Mouse (Mus musculus): ENCODE results near the gene Tmem245. TPM values are rescaled to one million over a fixed set of nuclear protein-coding genes. Genes with fewer than 3 reads are reported as not detected.

Gene Tmem245
- total and polyA plus RNA-seq, 2 experiments from 2014 or later: 23.7 to 68.4 TPM

DNA sequence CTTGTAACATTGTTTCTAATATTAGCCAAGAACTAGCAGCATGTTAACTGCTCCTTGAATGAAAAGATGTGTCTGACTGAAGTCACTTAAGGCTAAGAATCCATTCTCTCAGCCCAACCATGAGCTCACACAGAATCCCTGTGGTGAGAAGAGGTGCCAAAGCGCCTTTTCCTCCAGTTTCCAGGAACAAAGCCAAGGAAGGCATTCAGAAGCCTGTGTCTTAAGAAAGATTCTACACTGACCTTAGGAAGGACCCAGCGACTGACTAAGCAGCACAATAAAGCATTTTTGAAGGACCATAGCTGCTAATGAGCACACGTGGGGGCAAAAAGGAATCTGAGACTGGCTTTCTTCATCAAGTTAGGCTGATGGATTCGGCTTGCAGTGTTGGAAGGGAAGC is 81.3 kb downstream of the Tmem245 start:
- no peaks in the 10 kb centered on the region for H3K27me3 ChIP-seq (ENCODE audit: control insufficient read depth, insufficient read depth, low read length)
- H3K4me1 ChIP-seq (ENCODE audit: control insufficient read depth, insufficient read depth): peaks cover 27% of the 10 kb centered on the region
- no peak overlapping the region for H3K4me2 ChIP-seq (ENCODE audit: low read depth, low read length)
- no peaks in the 10 kb centered on the region for H3K9me3 ChIP-seq (replicated peaks; ENCODE audit: control insufficient read depth, low read length)
- TF ChIP-seq CTCF (IDR thresholded peaks at IDR 0.05; ENCODE audit: low read depth) (no peak), EP300 (IDR thresholded peaks at IDR 0.05; ENCODE audit: low read depth) (no peak)
- H3K36me3 ChIP-seq (replicated peaks; ENCODE audit: control insufficient read depth, insufficient read depth, low read length): 0 out of 2 replicates have a peak, but pooled peaks cover 3% of the 10 kb centered on the region
- DNase-seq (ENCODE audit: low spot score) (no peak), ATAC-seq (ENCODE audit: insufficient read depth, low read depth) (no peak)
- WGBS: 45% methylated on average over 4 of the region's 4 CpGs
- H3K27ac ChIP-seq (ENCODE audit: low read depth): peak overlapping the region; percentile 91; the same call in 1 of the 2 replicates
- no peak overlapping the region for H3K4me3 ChIP-seq (ENCODE audit: low read depth, low read length)
- H3K9ac ChIP-seq (replicated peaks; ENCODE audit: low read depth, low read length): no peak overlapping the region

DNA sequence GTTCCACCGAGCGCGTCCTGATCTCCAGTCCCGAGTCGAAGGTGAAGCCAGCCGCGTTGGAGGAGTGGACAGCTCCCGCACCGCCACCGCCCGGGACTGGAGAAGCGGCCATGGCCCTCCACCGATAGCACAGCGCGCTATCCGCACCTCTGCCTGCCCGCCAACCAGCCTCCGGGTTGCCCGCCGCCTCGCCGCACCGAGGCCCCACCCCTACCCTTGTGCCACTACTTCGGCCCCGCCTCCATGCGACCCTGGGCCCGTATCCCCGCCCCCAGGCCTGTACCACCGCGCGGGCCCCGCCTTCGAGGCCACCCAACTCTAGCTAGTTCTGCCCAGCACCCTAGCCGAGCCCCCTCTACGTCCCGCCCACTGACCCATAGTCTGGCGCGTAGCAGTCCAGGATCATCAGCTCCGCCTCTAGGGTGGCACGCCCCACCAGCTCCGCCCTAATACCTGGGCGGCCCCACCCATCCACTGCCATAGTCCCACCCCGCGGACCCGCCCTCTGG is 82.2 kb downstream of the Tmem245 start, which contains the start of gene Ctnnal1:
Ctnnal1 (minus strand) TSS at position 186 of the 509 bp plus-strand sequence.
- DNase-seq (ENCODE audit: low spot score): peak; percentile 89
- Histone ChIP-seq H3K4me3 (ENCODE audit: low read depth, low read length) (peak within 1 kb of the TSS; percentile 76), H3K36me3 (replicated peaks; ENCODE audit: control insufficient read depth, insufficient read depth, low read length) (no peaks in the 10 kb centered on the region), H3K4me1 (ENCODE audit: control insufficient read depth, insufficient read depth) (peaks cover 27% of the 10 kb centered on the region), H3K9ac (replicated peaks; ENCODE audit: low read depth, low read length) (peak within 1 kb of the TSS; percentile 76), H3K27ac (ENCODE audit: low read depth) (peak within 1 kb of the TSS; percentile 91), H3K4me2 (ENCODE audit: low read depth, low read length) (peak within 1 kb of the TSS; percentile 86), H3K9me3 (replicated peaks; ENCODE audit: control insufficient read depth, low read length) (no peaks in the 10 kb centered on the region), H3K27me3 (ENCODE audit: control insufficient read depth, insufficient read depth, low read length) (no peaks in the 10 kb centered on the region)
- WGBS: 0% methylated on average over 37 of the region's 45 CpGs
- TF ChIP-seq CTCF (IDR thresholded peaks at IDR 0.05; ENCODE audit: low read depth): no peak
- no peak for TF ChIP-seq EP300 (IDR thresholded peaks at IDR 0.05; ENCODE audit: low read depth)
- ATAC-seq (ENCODE audit: insufficient read depth, low read depth): peak; percentile 95

DNA sequence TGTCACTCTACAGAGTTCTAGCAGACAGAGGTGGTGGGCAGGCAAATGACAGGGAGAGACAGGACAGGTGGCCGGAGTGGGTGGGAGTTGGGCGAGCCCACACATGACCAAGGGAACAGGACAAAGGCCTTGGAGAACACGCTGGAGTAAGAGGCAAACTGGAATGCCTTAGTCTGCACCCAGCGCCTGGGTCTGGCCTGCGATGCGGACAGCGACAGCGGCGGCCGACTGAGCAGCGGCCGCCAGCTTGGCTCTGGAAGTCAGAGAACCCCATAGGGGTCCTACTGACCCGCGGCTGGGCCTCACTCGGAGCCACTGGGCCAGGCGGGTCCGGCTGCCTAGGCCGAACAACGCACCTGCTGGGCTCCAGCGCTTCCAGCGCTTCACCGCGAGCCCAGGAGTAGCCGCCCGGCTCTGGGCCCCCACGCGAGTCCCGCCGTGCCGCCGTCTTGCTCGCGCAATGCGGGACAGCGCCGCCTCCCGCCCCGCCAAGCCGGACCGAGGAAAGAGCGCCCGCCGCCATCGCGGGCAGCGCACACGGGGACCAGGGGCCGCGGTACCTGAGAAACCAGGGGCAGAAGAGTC is 82.7 kb downstream of the Tmem245 start:
- Histone ChIP-seq H3K4me1 (ENCODE audit: control insufficient read depth, insufficient read depth) (peaks cover 27% of the 10 kb centered on the region), H3K9ac (replicated peaks; ENCODE audit: low read depth, low read length) (peak overlapping the region; percentile 76), H3K4me2 (ENCODE audit: low read depth, low read length) (peak overlapping the region; percentile 86), H3K9me3 (replicated peaks; ENCODE audit: control insufficient read depth, low read length) (no peaks in the 10 kb centered on the region), H3K4me3 (ENCODE audit: low read depth, low read length) (peak overlapping the region; percentile 76), H3K27ac (ENCODE audit: low read depth) (peak overlapping the region; percentile 91), H3K36me3 (replicated peaks; ENCODE audit: control insufficient read depth, insufficient read depth, low read length) (no peaks in the 10 kb centered on the region), H3K27me3 (ENCODE audit: control insufficient read depth, insufficient read depth, low read length) (no peaks in the 10 kb centered on the region)
- peak; percentile 57 for DNase-seq (ENCODE audit: low spot score)
- peak; percentile 49 for ATAC-seq (ENCODE audit: insufficient read depth, low read depth)
- 1% methylated on average over 44 of the region's 49 CpGs for WGBS
- TF ChIP-seq EP300 (IDR thresholded peaks at IDR 0.05; ENCODE audit: low read depth): no peak
- no peak for TF ChIP-seq CTCF (IDR thresholded peaks at IDR 0.05; ENCODE audit: low read depth)

DNA sequence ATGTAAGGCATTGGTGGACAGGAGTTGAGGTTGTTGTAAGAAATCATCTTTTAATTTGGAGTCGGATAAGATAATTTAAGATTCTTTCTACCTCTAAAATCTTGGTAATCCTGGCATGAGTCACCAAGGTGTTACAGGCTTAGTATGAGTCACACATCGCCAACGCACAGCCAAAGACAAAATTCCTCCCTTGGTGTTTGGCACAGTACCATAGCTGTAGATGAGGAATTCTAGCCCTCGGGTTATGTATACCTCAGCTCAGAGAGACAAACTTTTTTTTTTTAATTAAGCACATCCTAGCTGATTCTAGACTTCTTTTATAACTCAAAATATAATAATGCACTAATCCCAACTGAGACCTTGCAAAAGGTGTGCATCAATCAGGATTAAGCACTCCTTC is 83.2 kb downstream of the Tmem245 start:
- no peak for ATAC-seq (ENCODE audit: insufficient read depth, low read depth)

DNA sequence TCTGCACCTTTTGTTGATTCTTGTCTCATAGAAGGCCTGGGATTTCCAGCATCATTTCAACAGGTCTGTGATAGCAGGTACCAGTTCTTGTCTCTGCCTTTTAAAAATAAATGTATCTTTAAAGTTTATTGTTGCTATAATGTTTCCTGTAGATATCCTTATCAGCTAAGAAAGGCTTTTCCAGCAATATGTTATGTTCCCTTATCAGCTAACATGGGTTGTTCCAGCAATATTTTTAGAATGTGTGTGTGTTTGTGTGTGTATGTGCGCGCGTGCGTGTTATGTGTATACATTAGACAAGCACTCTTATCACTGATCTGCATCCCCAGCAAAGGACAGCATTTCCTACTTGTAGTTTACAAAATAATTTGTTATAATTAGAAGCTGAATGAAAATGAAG is 85.7 kb downstream of the Tmem245 start:
- no peak for TF ChIP-seq CTCF (IDR thresholded peaks at IDR 0.05; ENCODE audit: low read depth)
- no peak for TF ChIP-seq EP300 (IDR thresholded peaks at IDR 0.05; ENCODE audit: low read depth)
- WGBS: 82% methylated on average over 4 of the region's 4 CpGs
- Histone ChIP-seq H3K4me2 (ENCODE audit: low read depth, low read length) (no peak overlapping the region), H3K27ac (ENCODE audit: low read depth) (no peak overlapping the region), H3K36me3 (replicated peaks; ENCODE audit: control insufficient read depth, insufficient read depth, low read length) (no peaks in the 10 kb centered on the region), H3K4me1 (ENCODE audit: control insufficient read depth, insufficient read depth) (peaks cover 22% of the 10 kb centered on the region), H3K27me3 (ENCODE audit: control insufficient read depth, insufficient read depth, low read length) (no peaks in the 10 kb centered on the region), H3K4me3 (ENCODE audit: low read depth, low read length) (no peak overlapping the region), H3K9ac (replicated peaks; ENCODE audit: low read depth, low read length) (no peak overlapping the region), H3K9me3 (replicated peaks; ENCODE audit: control insufficient read depth, low read length) (no peaks in the 10 kb centered on the region)
- no peak for DNase-seq (ENCODE audit: low spot score)
- no peak for ATAC-seq (ENCODE audit: insufficient read depth, low read depth)

More for the DNA sequence above, 83.2 kb downstream of the Tmem245 start:
- WGBS: 24% methylated on average over 4 of the region's 4 CpGs
- peak overlapping the region; percentile 76 for H3K9ac ChIP-seq (replicated peaks; ENCODE audit: low read depth, low read length)
- peak overlapping the region; percentile 76 for H3K4me3 ChIP-seq (ENCODE audit: low read depth, low read length)
- DNase-seq (ENCODE audit: low spot score): no peak
- H3K4me2 ChIP-seq (ENCODE audit: low read depth, low read length): peak overlapping the region; percentile 86
- TF ChIP-seq CTCF (IDR thresholded peaks at IDR 0.05; ENCODE audit: low read depth) (no peak), EP300 (IDR thresholded peaks at IDR 0.05; ENCODE audit: low read depth) (no peak)
- no peaks in the 10 kb centered on the region for H3K36me3 ChIP-seq (replicated peaks; ENCODE audit: control insufficient read depth, insufficient read depth, low read length)
- H3K27ac ChIP-seq (ENCODE audit: low read depth): peak overlapping the region; percentile 91
- peaks cover 22% of the 10 kb centered on the region for H3K4me1 ChIP-seq (ENCODE audit: control insufficient read depth, insufficient read depth)
- no peaks in the 10 kb centered on the region for H3K27me3 ChIP-seq (ENCODE audit: control insufficient read depth, insufficient read depth, low read length)
- no peaks in the 10 kb centered on the region for H3K9me3 ChIP-seq (replicated peaks; ENCODE audit: control insufficient read depth, low read length)

All from heart, postnatal 0 days (tissue).